Mouse (Mus musculus) C2C12 (cell line): Measurements from ENCODE around the gene St13. TPM values are rescaled to one million over a fixed set of nuclear protein-coding genes. Genes with fewer than 3 reads are reported as not detected.
"Not testable (repeated sequence)": the region's sequence is repeated elsewhere in the genome, so short reads cannot be mapped to it uniquely, and the experiment has no call there.

ENCODE experiments used
- H3K27me3 ChIP-seq: one replicate; pipeline ENCODE4 v1.6.1; 2011; ENCODE audit not compliant: control insufficient read depth, insufficient read depth, insufficient read length
- H3K36me3 ChIP-seq: one replicate; pipeline ENCODE4 v1.6.1; 2011; ENCODE audit not compliant: control insufficient read depth, insufficient read depth
- H3K4me3 ChIP-seq: one replicate; pipeline ENCODE4 v1.5.1; 2011; ENCODE audit warnings: mild to moderate bottlenecking, control low read depth; ENCODE audit not compliant: poor library complexity, insufficient read depth, severe bottlenecking
- H3K79me2 ChIP-seq: one replicate; pipeline ENCODE4 v1.6.1; 2011; ENCODE audit not compliant: control insufficient read depth, insufficient read depth
- H3K79me3 ChIP-seq: one replicate; pipeline ENCODE4 v1.6.1; 2011; ENCODE audit warnings: low read depth, control low read depth
- H3ac ChIP-seq: one replicate; pipeline ENCODE3; 2011; ENCODE audit warnings: low read depth; ENCODE audit not compliant: control insufficient read depth, insufficient read length
- CEBPB ChIP-seq: IDR thresholded peaks from one replicate; pipeline ENCODE4 v1.6.1; 2011; ENCODE audit warnings: low read depth, mild to moderate bottlenecking, control low read depth, moderate library complexity
- CTCF ChIP-seq: IDR thresholded peaks from one replicate; pipeline ENCODE4 v1.5.1; 2011; ENCODE audit not compliant: control insufficient read depth, insufficient read depth, insufficient read length
- FOSL1 ChIP-seq: IDR thresholded peaks from one replicate; pipeline ENCODE4 v1.8.0; 2011; ENCODE audit warnings: mild to moderate bottlenecking, low read length; ENCODE audit not compliant: poor library complexity, insufficient read depth, severe bottlenecking
- MAX ChIP-seq: IDR thresholded peaks from one replicate; pipeline ENCODE4 v1.6.1; 2011; ENCODE audit warnings: mild to moderate bottlenecking, control low read depth
- MYOD1 ChIP-seq: IDR thresholded peaks from one replicate; pipeline ENCODE4 v1.6.1; 2011; ENCODE audit warnings: low read depth; ENCODE audit not compliant: control insufficient read depth, insufficient read length
- MYOG ChIP-seq: IDR thresholded peaks from one replicate; pipeline ENCODE4 v1.6.1; 2011; ENCODE audit not compliant: control insufficient read depth, insufficient read length; ENCODE audit errors: extremely low read depth
- USF1 ChIP-seq: IDR thresholded peaks from one replicate; pipeline ENCODE4 v1.6.1; 2011; ENCODE audit warnings: low read depth, mild to moderate bottlenecking, control low read depth, moderate library complexity
- polyA plus RNA-seq: library from polyadenylated mRNA; unstranded; fragments of >200 nt; fragmentation: generic; extraction: Trizol; gene quantifications from one replicate; pipeline ENCODE4 v1.2.1, GENCODE M21; 2012; ENCODE audit warnings: missing spikeins

Gene St13
- polyA plus RNA-seq, 1 experiment = 203 TPM

DNA sequence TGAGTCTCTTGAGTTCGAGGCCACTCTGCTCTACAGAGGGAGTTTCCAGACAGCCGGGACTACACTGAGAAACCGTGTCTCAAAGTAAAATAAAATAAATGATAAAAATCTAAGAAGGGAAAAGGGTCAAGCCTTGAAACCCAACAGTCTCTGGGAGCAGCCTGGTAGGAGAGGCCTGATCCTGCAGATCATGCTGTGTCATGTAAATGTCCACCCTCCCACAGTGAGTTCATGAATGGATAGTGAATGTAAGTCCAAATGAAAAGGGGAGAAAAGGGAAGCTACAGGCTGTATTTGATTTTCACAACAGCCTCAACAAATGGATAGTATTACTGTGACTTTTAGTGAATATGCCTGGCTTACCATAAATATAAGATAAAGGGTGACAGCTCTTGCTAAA is 25.4 kb upstream of the St13 start:
- Histone ChIP-seq H3K27me3 (no peaks in the 10 kb centered on the region), H3K36me3 (peaks cover 27% of the 10 kb centered on the region), H3K79me2 (no peaks in the 10 kb centered on the region), H3K4me3 (no peak overlapping the region), H3K79me3 (no peaks in the 10 kb centered on the region), H3ac (no peak overlapping the region)
- no peak for TF ChIP-seq MYOG
- no peak for TF ChIP-seq CEBPB
- no peak for TF ChIP-seq MYOD1
- no peak for TF ChIP-seq MAX
- no peak for TF ChIP-seq CTCF
- TF ChIP-seq USF1 = no peak
- no peak for TF ChIP-seq FOSL1

DNA sequence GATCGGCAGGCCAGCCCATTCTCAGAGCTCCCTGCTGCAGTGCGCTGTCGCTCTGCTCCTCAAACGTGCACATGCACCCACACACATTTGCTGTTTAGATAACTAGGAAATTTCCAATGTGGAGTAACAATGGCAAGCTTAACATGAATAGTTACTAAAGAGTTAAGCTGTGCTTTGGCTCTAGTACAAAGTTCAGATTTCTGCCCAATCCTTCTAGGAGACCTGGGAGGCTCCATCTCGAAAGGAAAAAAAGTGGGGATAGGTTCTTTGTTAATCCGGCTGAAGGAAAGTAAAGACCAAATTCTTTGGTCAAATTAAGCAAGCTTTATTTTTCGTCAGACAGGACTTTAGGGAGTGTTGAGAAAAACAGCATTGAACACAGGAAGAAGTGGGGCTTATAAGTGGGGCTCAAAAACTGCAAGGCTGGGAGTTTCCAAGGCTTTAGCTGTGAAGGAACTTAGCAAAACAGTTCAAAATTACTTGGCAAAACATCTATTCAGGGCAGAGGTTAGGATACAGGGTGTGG is 22.3 kb upstream of the St13 start:
- H3K79me2 ChIP-seq = no peaks in the 10 kb centered on the region
- no peak overlapping the region for H3ac ChIP-seq
- H3K4me3 ChIP-seq = no peak overlapping the region
- peaks cover 32% of the 10 kb centered on the region for H3K36me3 ChIP-seq
- TF ChIP-seq CTCF (no peak), CEBPB (no peak), FOSL1 (no peak)
- no peaks in the 10 kb centered on the region for H3K79me3 ChIP-seq
- no peaks in the 10 kb centered on the region for H3K27me3 ChIP-seq

DNA sequence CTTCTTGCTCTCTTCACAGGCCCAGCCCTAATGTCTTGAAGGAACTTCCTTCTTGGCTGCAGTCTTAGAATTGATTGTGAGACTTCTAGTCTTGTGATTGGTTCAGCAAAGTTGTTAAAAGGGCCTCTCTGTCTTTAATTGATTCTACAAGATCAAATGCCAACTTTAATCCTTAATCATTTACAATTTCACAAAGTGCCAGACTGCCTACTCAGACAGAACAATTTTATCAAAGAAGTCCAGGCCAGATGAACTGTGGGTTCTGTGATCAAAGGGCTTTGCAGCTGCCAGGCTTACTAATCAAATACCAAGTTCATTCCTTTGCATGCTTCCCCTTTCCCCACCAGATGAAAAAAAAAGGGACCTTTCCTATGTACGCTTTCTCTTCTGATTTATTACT is 21.6 kb upstream of the St13 start:
- Histone ChIP-seq H3K4me3 (no peak overlapping the region), H3K79me2 (no peaks in the 10 kb centered on the region), H3K79me3 (no peaks in the 10 kb centered on the region), H3K27me3 (no peaks in the 10 kb centered on the region), H3ac (no peak overlapping the region), H3K36me3 (peaks cover 33% of the 10 kb centered on the region)
- TF ChIP-seq FOSL1 (no peak), MYOD1 (no peak), MYOG (no peak), CEBPB (no peak), CTCF (no peak), MAX (no peak), USF1 (no peak)

- TF ChIP-seq MAX = no peak
- no peak for TF ChIP-seq FOSL1
- TF ChIP-seq MYOG = no peak
- TF ChIP-seq CEBPB = no peak
- TF ChIP-seq MYOD1 = no peak
- TF ChIP-seq CTCF = no peak
- no peak for TF ChIP-seq USF1
- no peaks in the 10 kb centered on the region for H3K79me2 ChIP-seq
- no peak overlapping the region for H3K4me3 ChIP-seq
- H3K79me3 ChIP-seq = no peaks in the 10 kb centered on the region
- peaks cover 58% of the 10 kb centered on the region for H3K36me3 ChIP-seq
- H3ac ChIP-seq = no peak overlapping the region
- H3K27me3 ChIP-seq = no peaks in the 10 kb centered on the region
Measured at GRCm38 (mm10) chr15:81418065-81418464, 18.2 kb upstream of the St13 start.

- not testable (repeated sequence) for H3K79me3 ChIP-seq, H3K4me3 ChIP-seq, H3ac ChIP-seq, H3K79me2 ChIP-seq, H3K27me3 ChIP-seq
- H3K36me3 ChIP-seq = peaks cover 58% of the 10 kb centered on the region
Measured at GRCm38 (mm10) chr15:81416763-81417310, 17.0 kb upstream of the St13 start.

GRCm38 (mm10) chr15:81408199-81408598 is 8.3 kb upstream of the St13 start, which contains the start of gene Dnajb7:
TSS of gene Dnajb7 (minus strand) at chr15:81408299.
- Histone ChIP-seq H3K36me3 (peaks cover under 1% of the 10 kb centered on the region), H3K79me3 (peaks cover 10% of the 10 kb centered on the region), H3K27me3 (no peaks in the 10 kb centered on the region), H3ac (no peak within 1 kb of the TSS), H3K79me2 (peaks cover 53% of the 10 kb centered on the region), H3K4me3 (no peak within 1 kb of the TSS)
- TF ChIP-seq MAX (no peak), MYOG (no peak), USF1 (no peak), CTCF (no peak), MYOD1 (no peak), CEBPB (no peak), FOSL1 (no peak)
